Mouse (Mus musculus): Measurements from ENCODE around the gene Plekhg6.

GRCm38 (mm10) chr6:125356264-125356663 is 24.3 kb downstream of the Plekhg6 start:
- no peak for TF ChIP-seq CTCF (IDR thresholded peaks at IDR 0.05; ENCODE audit: low read depth)
- no peak for TF ChIP-seq EP300 (IDR thresholded peaks at IDR 0.05; ENCODE audit: low read depth)
